Mouse (Mus musculus) inflammation-experienced regulatory T-cells, adult 6 months (primary cell): ENCODE measurements around the gene Gm49387. TPM values are rescaled to one million over a fixed set of nuclear protein-coding genes. Genes with fewer than 3 reads are reported as not detected.
"Not testable (repeated sequence)": the region's sequence is repeated elsewhere in the genome, so short reads cannot be mapped to it uniquely, and the experiment has no call there.

ENCODE experiments used
- ATAC-seq: one replicate; pipeline ENCODE4 v1.8.0; 2017
- polyA plus RNA-seq, 3 experiments: library from polyadenylated mRNA; unstranded; fragments of 100-300 nt; shearing (Covaris generic); gene quantifications; one replicate each; pipeline ENCODE4 v1.2.1; 2017

The Gm49387 gene
- polyA plus RNA-seq, 3 experiments from 2014 or later, result 1.5 TPM; not detected in 2

GRCm38 (mm10) chr14:31630677-31631076, 10.0 kb downstream of the Gm49387 start:
- no peak for ATAC-seq

- ATAC-seq, result no peak
These were observed 17.9 kb downstream of the Gm49387 start for GRCm38 (mm10) chr14:31622748-31623147.

DNA sequence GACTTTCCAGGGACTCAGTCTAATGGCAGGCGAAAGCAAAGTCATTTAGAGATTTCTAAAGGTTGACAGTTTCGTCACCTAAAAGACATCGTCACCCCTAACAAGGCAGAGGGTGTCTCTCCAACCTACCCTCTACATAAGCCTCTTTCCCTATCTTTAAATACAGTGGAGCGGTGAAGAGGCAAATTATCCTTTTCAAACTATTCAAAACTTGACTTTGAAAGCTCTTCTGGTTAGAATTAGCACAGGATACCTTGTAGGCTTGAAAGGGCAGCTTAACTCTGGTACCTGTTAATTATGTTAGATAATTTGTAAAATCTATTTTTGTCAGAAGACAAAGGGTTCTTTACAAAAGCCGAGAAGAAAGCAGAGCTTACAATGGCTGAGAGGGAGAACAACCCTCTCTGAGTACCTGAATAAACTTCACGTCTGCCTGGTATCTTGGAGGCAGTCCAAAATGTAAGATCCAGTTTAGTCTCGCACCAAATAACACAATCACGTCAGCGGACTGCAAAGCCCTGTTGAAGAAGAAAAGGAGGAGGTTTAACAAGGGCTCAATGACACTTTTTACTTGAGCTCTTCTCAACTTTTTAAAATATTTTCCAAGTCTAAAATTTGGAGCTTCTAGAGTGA, 20.0 kb downstream of the Gm49387 start:
- no peak for ATAC-seq

- no peak for ATAC-seq
These were observed 22.7 kb downstream of the Gm49387 start for GRCm38 (mm10) chr14:31617997-31618396.

DNA sequence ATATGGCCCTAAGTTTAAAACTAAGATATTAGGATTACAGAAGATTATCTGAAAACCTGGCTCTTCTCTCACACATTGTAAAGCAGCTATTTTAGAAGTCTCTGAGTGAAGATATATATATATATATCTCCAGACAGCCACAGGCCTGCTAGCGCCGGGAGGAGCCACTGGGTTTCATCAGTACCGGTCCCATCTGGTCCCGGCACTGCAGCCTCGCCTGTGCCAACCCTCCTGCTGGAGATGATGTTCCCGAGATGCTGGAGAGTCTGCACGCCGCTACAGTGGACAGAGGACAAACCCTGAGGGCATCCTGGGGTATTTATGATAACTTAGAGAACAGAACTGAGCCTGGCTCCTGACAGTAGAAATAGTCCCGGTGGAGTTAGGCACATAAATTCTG, 23.5 kb downstream of the Gm49387 start:
- no peak for ATAC-seq

DNA sequence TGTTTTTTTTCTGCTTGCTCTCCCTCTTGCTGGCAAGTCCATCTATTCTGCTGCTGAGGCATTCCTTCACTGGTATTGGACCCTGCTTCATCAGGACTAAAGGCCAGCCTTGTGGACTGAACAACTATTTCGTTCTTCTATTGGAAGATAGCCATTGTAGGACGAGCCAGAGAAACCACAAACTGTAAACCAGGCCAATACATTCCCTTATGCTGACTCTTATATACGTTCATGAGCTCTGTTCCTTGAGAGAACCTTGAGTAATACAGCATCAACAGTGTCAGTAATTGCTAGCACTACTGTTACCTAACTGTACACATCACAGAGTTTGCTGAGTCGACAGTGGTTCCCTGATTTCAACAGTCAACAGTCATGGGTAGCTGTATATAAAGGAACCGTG, 27.0 kb downstream of the Gm49387 start:
- no peak for ATAC-seq

GRCm38 (mm10) chr14:31611986-31612385, 28.7 kb downstream of the Gm49387 start:
- no peak for ATAC-seq

- no peak for ATAC-seq
These were observed 35.2 kb downstream of the Gm49387 start for GRCm38 (mm10) chr14:31605514-31605913.

DNA sequence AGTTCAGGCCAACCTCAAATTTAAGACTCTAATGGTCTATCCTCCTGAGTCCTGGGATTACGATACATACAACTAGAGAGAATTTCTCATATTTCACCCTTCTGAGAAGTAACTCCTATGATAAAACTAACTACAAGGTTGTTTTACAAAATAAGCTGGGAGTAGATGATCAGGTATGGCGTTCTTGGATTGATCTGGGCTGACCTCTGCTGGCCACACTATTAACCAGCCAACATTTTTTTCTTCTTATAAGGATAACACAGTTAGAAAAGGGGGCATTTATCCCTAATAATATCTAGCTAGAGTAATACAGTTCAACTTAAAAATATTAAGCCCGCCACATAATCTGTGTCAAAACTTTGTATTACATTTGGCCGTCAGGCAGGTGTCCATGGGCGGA, 35.8 kb downstream of the Gm49387 start:
- no peak for ATAC-seq

- ATAC-seq, result not testable (repeated sequence)
These were observed 38.1 kb downstream of the Gm49387 start for GRCm38 (mm10) chr14:31602616-31602979.

DNA sequence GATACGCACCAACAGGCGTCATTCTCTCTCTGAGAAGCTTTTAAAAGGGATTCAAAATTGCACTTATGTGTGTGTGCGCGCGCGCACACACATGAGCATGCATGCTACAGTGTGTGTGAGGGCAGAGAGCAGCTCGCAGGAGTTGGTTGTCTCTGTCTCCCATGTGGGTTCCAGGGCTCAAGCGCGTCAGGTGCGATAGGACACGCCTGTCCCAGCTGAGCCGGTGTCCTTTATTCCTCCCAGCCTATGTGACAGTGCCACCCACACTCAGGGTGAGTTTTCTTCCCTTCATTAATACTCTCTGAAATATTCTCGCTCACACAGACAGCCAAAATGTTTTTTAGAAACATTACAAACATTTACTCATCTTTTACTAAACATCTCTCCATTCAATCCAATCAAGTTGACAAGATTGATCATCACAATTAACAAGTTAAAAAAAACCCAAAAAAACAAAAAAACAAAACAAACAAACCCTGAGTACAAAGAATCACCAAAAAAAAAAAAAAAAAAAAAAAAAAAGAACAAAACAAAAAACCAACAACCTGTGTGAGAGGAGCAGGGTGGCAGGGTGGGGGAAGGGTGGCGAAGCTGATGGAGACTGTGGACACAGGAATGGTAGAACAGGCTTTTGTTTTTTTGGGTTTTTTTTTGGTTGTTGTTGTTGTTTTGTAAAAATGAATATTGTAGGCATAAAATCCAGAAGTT, 38.6 kb downstream of the Gm49387 start:
- ATAC-seq, result no peak

GRCm38 (mm10) chr14:31597446-31597845, 43.2 kb downstream of the Gm49387 start:
- no peak for ATAC-seq

GRCm38 (mm10) chr14:31596408-31596807, 44.3 kb downstream of the Gm49387 start:
- ATAC-seq, result no peak

- ATAC-seq, result no peak
These were observed 46.0 kb downstream of the Gm49387 start for GRCm38 (mm10) chr14:31594693-31595092.

- ATAC-seq, result no peak
These were observed 47.6 kb downstream of the Gm49387 start for GRCm38 (mm10) chr14:31593036-31593435.

DNA sequence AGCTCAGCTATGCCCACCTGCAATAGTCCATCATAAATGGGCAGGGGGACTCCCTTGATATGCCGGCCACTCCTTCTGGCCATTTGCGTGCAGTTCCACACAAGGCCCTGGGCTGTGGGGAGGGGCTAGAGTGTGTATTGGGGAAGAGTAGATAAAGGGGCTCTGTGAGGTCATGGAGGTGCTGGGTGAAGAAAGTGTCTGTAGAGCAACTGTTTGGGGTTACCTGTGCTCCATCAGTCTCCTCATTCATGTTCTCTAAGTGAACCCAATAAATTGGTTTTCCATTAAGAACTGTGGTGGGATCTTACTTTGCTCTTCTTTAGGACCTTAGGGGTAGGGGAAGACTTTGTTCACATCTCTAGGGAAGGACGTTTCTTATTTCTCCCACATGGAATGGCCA, 49.4 kb downstream of the Gm49387 start, which contains the start of gene Colq:
TSS of gene Colq (minus strand) at position 101 of the 400 bp plus-strand sequence.
- ATAC-seq, result no peak

- no peak for ATAC-seq
These were observed 54.2 kb downstream of the Gm49387 start for GRCm38 (mm10) chr14:31586451-31586850.

GRCm38 (mm10) chr14:31583082-31583481, 57.6 kb downstream of the Gm49387 start:
- no peak for ATAC-seq

DNA sequence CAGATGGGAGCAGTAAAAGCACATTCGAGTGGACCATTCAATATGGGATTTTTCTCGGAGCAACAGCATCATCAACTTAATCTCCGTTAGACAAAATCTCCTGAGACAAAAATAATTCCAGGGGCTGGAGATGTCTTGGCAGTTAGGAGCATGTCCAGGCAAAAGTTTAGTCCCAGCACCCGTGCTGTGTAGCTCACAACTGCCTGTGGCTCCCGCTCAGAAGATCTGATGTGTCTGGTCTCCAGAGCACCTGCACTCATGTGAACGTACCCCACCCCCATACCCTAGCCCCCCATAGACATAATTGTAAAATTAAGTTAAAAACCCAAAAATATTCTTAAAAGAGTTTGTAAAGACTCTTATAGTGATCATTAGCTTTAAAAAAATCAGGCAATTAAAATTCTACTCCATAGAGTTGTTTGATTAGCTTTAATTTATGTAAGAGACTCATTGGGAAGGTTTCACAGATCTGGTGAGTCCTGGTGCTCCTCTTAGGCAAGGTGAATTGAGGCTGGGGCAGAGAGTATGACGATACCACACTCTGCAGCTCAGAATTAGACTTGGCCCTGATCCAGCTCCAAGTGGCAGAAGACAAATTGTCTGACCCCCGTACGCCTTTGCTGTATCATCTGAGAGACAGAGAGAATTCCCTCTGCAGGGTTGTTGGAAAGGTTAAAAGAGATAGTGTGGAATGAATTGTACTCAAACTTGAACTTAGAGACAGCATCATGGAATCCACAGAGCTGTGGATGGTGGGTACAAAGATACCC, 62.5 kb downstream of the Gm49387 start:
- ATAC-seq, result no peak

- ATAC-seq, result no peak
These were observed 63.6 kb downstream of the Gm49387 start for GRCm38 (mm10) chr14:31576846-31577697.

- ATAC-seq, result no peak
These were observed 64.8 kb downstream of the Gm49387 start for GRCm38 (mm10) chr14:31575866-31576265.

DNA sequence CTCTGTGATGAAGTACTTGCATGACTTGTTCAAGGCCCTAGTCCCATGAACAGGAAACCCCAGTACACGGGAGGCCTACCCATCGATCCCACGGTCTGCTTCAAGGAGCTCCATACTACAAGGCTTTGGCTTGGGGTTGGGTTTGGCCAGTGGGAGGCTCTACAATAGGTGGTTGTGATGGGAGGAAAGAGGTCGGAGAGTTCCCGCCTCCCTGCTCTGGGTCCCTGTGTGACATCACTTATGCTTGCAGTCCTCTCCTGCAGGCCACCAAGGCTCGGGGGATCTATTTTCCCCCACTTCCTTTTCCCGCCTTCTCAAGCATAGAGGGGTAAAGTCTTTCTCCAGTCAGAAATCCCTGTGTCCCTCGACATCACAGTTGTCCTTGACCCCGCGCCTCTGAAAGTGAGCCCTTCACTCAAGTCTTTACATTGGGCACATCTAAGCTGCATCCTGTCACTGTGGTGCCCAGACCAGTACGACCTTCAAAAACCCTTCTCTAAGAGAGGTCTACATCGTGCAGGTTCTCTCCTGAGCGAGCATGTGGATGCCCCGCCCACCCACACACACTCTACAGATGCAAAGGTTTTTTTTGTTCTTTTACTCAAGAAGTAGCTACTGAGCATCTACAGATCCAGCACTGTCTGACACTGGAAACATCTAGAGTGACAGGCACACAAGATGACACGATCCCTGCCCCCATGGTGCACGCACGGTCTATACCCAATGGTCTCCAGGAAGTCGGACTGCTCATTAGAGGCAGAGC, 65.6 kb downstream of the Gm49387 start:
- ATAC-seq, result peak; percentile 25
